Mouse (Mus musculus): ENCODE results near the gene Gm28870. TPM values are rescaled to one million over a fixed set of nuclear protein-coding genes. Genes with fewer than 3 reads are reported as not detected.

Gm28870 gene
- polyA plus RNA-seq (2017; shearing (Covaris generic)), result not detected

GRCm38 (mm10) chrY:50096976-50097375, at the start of gene Gm28870:
Gene Gm28870, plus strand, starts transcription at chrY:50097276.

All from naive thymus-derived CD4-positive, alpha-beta T cell, adult 5 months (primary cell).